Mouse (Mus musculus) cerebellum, postnatal 25 days (tissue): ENCODE measurements at regions not wholly inside any gene's neighbourhood (a gene's known extent, or its start where the extent isn't known, plus 50 kb on each side); places are given as distances from the start of the nearest gene placed in this dataset.

Source experiments
- DNase-seq, 2 experiments: peaks; one replicate each; pipeline ENCODE4 v3.0.0; 2021; ENCODE audit warnings: mixed read lengths in 2 of 2

DNA sequence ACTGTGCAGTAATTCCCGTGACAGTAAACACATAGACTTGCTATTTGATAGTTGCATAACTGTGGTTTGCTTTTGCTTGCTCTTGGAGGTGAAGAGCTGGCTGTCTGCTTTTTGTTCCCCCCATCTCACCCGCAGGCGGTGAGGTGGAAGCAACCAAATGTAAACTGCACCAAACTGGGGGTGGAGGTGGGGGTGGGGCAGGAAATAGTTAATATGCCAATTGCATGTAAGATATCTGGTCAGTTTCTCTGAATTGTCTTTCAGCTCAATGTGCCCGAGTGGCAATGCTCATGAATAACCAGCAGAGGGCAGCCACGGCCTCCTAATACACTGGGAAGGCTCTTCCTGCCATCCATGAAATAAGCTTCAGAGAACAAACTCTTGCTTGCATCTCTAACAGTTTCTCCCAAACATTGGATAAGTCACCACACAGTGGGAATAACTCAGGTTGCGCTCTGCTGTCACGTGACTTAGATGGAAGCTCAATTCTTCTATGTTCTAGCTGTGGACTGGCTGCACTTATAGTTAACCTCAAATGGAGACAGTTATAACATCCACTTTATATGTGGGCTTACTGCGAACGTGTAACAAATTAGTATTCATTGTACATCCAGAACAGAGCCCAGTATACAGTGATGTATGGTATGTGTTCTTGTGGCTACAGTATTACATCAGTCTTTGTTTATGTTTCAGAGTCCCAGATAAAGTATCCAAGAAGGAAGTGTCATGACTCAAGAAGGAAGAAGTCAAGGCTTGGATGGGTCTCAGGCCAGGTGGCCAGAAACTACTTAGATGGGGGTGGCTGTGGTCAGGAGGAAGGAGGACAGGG is 62.0 kb upstream of the Egflam start:
- DNase-seq = peak; percentile 75 to 82

DNA sequence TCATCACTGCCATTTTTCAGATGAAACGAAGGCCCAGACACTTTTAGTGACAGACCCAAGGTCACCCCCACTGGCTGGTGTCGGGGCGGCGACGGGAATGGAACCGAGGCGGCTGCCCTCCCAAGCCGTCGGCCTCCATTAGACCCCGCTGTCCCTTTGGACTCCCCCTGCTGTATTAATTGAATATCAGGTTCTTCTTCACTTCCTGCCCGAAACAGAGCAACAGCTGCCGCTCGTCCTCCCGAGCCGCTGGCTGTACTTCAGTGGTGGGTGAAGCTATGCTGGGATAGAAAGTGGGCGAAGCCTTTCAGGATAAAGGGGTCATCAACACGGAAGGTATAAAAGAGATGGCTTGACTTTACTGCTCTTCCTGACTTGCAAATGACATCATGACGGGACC is 64.4 kb upstream of the Egflam start:
- no peak for DNase-seq

- no peak for DNase-seq
Measured at GRCm38 (mm10) chr15:7463444-7464350, 65.5 kb upstream of the Egflam start.

DNA sequence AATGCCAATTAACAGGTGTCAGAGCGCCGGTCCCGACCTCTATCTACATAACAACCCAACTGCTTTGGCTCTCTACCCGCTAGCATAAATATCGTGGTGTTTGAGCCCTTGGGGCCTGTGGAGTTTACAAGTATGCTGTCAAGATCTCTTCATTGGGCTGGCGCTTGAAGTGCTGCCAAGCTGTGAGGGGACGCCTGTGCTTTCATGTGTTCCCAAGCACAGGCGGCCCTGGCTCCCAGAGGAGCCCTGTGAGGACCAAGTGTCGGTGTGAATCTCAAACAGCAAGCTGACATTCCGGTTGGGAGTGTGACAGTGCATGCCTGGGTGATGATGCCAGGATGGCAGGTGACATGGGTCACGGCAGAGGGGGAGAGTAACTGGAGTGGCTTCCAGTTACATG is 82.0 kb upstream of the Egflam start:
- peak; percentile 25 to 39 for DNase-seq

DNA sequence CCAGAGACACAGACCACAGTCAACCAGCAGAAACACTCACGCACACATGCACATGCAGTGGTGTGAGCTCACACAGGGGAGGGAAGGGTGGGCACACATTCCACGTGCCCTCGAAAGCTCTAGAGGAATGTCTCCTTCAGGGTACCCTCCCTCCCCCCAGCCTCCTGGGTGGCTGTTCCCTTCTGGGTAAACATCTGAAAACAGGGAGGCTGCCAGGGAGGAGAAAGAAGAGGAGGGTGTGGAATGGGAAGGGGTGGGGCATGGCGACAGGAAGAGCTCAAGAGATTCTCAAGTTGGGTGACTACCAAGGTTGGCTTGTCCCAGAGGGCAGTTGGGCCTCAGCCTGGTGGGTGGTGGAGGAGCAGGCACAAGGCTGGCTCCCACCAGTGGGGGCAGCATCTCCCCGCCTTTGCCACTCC is 82.6 kb upstream of the Egflam start:
- peak in 1 of 2 experiments; percentile 13 for DNase-seq

GRCm38 (mm10) chr15:7483686-7484085 is 85.5 kb upstream of the Egflam start:
- DNase-seq = no peak

DNA sequence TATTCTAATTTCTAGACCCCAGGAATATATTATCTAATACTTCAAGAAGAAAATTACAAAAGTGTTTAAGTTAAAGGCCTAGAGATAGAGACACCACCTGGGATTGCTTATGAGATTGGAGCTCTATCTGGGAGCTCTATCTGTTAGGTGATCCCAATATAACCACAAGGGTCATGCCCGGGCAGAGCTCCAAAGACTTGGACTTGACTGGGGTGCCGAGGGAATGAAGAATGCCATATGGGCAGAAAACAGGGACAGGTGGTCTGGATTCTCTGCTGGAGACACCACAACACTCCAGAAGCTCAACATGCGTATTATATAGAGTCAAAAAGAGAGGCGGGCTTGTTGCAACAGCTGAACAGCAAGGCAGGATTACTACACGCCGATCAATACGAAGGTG is 92.9 kb upstream of the Egflam start:
- peak; percentile 68 to 83 for DNase-seq

GRCm38 (mm10) chr15:7493126-7493669 is 95.0 kb upstream of the Egflam start:
- DNase-seq = no peak

- no peak for DNase-seq
Measured at GRCm38 (mm10) chr15:7497852-7498251, 99.7 kb upstream of the Egflam start.

- peak in 1 of 2 experiments; percentile 6 for DNase-seq
Measured at GRCm38 (mm10) chr15:7508535-7508934, 110.3 kb upstream of the Egflam start.

DNA sequence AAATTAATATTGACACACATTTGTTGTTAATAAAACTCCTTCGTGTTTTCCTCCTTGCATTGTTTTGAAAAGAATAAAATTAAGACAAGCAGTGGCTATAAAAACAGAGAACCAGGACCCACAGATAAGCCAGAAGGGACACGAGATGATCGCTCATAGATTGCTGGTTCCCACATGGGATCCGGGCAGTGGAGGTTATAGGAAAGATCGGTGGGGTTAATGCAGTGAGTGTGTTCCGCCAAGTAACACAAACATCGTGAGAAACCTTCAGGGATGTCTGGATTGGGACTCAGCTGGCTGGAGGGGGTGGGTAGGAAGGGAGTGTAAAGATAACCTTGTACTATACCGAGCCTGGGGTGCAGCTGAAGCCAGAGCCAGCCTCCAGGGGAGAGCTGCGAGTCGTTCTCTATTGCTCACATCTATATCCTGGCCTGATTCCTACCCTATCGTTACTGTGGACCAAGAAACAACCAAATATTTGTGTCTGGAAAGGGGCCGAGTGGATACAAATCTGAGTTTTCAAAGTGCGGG is 116.6 kb upstream of the Egflam start:
- DNase-seq = no peak

GRCm38 (mm10) chr15:7521611-7522010 is 123.4 kb upstream of the Egflam start:
- DNase-seq = peak; percentile 59 to 70

DNA sequence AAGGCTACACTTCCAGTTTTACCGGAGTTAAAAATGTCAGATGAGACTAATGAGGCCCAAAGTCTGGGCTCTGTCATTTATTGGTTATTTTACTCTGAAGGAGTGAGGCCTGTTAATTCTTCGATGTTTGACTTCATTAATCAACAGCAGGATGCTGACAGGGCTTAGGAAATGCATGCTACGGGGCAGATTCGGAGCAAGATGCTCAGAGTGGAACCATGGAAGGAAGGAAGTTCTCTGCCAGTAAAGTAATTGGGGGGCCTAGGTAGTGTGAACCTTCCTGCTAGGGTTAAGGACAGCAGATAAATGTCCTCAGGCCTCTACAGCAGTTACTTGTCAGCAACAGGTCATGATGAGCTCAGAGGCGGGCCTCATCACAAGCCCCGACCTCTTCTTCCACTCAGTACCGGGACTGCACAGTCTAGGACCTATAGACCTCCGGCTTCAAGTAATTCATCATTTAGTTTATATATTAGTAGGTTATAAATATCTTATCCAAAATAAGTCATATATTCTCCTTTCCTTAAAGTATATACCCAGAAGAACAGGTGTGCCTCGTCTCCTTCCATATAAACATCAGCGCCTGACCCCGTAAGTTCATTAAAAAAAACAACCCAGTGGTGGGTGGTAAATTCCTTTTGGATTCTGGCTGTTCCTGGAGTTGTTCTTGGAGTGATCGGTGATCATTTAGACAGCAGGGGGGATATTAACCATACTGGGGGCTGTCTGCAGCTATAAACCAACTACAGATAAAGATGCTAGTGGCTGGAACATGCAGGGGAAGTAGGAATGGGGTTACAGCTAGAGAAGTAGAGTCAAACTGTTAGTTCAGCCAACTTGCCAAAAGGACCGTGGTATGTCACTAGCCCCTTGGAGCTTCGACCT is 124.9 kb upstream of the Egflam start:
- DNase-seq = no peak

GRCm38 (mm10) chr15:7530959-7531588 is 132.9 kb upstream of the Egflam start:
- no peak for DNase-seq

- DNase-seq = no peak
Measured at GRCm38 (mm10) chr15:7537858-7538257, 139.7 kb upstream of the Egflam start.

DNA sequence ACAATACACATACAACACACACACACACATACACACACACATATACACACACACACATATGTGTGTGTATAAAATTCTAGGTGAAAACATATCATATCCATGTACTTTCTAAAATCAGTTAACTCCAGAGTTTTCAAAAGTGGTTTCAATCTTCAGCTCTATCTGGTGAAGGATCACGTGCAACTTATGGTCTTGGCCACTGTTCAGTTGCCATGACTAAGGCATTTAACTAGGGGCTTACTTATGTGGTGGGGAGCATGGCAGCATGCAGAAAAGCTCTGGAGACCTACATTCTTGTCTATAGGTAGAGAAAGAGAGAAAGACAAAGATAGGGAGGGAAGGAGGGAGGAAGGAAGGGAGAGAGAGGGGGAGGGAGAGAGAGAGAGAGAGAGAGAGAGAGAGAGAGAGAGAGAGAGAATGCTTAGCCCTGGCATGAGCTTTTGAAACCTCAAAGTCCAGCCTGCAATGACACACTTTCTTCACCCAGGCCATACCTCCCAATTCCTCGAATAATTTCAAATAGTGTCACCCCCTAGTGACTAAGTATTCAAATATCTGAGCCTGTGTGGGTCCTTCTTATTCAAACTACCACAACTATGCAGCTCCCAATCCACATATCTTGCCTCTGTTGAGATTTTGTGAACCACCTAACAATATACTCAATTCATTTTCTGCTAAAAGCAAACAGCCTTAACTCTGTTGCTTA is 155.1 kb upstream of the Egflam start:
- no peak for DNase-seq

GRCm38 (mm10) chr15:7554433-7554832 is 156.2 kb upstream of the Egflam start:
- no peak for DNase-seq

DNA sequence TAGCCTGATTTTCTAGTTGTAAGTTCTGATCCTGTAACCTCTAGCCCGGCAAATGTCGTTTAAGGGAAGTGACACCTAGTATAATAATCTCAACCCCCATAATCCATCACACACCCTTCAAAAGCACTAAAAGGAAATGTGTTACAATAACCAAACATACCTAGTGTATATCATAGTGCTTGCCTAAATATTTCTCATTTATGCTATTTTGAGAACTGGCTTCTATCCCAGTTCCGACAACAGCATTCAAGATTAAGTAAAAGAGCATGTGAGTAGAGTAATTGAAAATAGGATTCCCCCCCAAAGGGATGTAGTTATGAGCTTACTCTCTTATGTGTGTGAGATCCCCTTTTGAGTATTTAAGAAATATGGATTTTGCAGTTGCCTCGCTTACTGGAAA is 165.1 kb upstream of the Egflam start:
- DNase-seq = no peak

GRCm38 (mm10) chr15:7563726-7564125 is 165.5 kb upstream of the Egflam start:
- DNase-seq = peak; percentile 77 to 84

GRCm38 (mm10) chr15:7572221-7572620 is 174.0 kb upstream of the Egflam start:
- DNase-seq = no peak

- DNase-seq = no peak
Measured at GRCm38 (mm10) chr15:7574264-7574663, 176.1 kb upstream of the Egflam start.
